Mouse (Mus musculus) neural tube, embryonic 11.5 days (tissue): ENCODE measurements around the gene Nck1. TPM values are rescaled to one million over a fixed set of nuclear protein-coding genes. Genes with fewer than 3 reads are reported as not detected.

Experiments
- ATAC-seq: fragments of 200-750 bp; cut with Nextera tagmentation; 2 replicates; pipeline ENCODE4 v1.8.0; 2017; ENCODE audit warnings: moderate number of reproducible peaks, mild to moderate bottlenecking, moderate TSS enrichment, moderate library complexity; ENCODE audit not compliant: insufficient read depth, low FRiP score, low TSS enrichment
- DNase-seq: peaks from one replicate; pipeline ENCODE4 v3.0.0-alpha.2; 2015; ENCODE audit warnings: low spot score
- H3K27ac ChIP-seq: fragments of 300-500 bp; sonication (generic); 2 replicates; pipeline ENCODE4 v1.5.1; 2014; ENCODE audit warnings: low read depth, mild to moderate bottlenecking, low read length
- H3K27me3 ChIP-seq: fragments of 300-500 bp; sonication (generic); 2 replicates; pipeline ENCODE4 v1.6.1; 2014; ENCODE audit warnings: mild to moderate bottlenecking, low read length, mixed read lengths; ENCODE audit not compliant: control insufficient read depth, insufficient read depth
- H3K36me3 ChIP-seq: fragments of 300-500 bp; sonication (generic); 2 replicates; pipeline ENCODE4 v1.6.1; 2014; ENCODE audit warnings: mild to moderate bottlenecking, low read length, moderate library complexity, mixed read lengths; ENCODE audit not compliant: control insufficient read depth, insufficient read depth
- H3K4me1 ChIP-seq: fragments of 300-500 bp; sonication (generic); 2 replicates; pipeline ENCODE4 v1.6.1; 2014; ENCODE audit warnings: low read length, mixed read lengths; ENCODE audit not compliant: control insufficient read depth, insufficient read depth
- H3K4me2 ChIP-seq: fragments of 300-500 bp; sonication (generic); 2 replicates; pipeline ENCODE4 v1.6.1; 2014; ENCODE audit warnings: low read depth, mild to moderate bottlenecking, moderate library complexity
- H3K4me3 ChIP-seq: fragments of 300-500 bp; sonication (generic); 2 replicates; pipeline ENCODE4 v1.5.1; 2014; ENCODE audit warnings: low read depth, low read length
- H3K9ac ChIP-seq: fragments of 300-500 bp; sonication (generic); 2 replicates; pipeline ENCODE4 v1.6.1; 2014; ENCODE audit warnings: mild to moderate bottlenecking, low read length
- H3K9me3 ChIP-seq: fragments of 300-500 bp; sonication (generic); 2 replicates; pipeline ENCODE4 v1.6.1; 2016; ENCODE audit warnings: low read length; ENCODE audit not compliant: control insufficient read depth
- WGBS: fragments of 180-500 bp; shearing (Covaris S2); extraction: QIAGEN DNeasy Blood & Tissue Kit; methylation state at CpG from one replicate; pipeline ENCODE4 v1.1.7; 2014; 5-methylcytosine and 5-hydroxymethylcytosine counted together
- polyA plus RNA-seq: library from polyadenylated mRNA; unstranded; fragments of >200 nt; fragmentation: Nextera tagmentation; extraction: Ambion mirVana; gene quantifications from 2 replicates; pipeline ENCODE4 v1.2.1, GENCODE M21; 2014

The Nck1 gene
- polyA plus RNA-seq, 1 experiment from 2014 or later = 75.9 TPM

DNA sequence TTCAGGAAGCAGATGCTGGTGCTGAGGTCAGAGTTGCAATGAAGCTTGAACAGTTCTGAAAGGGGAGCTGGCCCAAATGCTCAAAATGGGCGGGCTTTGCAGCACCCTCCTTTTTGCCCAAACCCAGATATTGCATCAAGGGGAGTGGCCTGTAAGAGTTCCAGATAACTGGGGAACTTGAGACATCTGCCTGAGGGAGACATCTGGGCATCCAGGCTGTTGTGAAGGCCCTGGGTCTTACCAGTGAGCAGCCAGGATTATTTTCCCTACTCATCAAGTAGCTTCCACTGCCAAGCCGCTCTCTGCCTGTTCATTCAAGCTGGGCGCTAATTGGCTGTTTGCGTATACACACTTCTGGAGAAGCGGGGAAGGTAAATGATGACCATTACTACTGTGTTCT is 59.5 kb downstream of the Nck1 start, which contains the start of gene Il20rb:
Gene Il20rb (minus strand): TSS at position 358 of the 400 bp plus-strand sequence.
- Histone ChIP-seq H3K36me3 (no peaks in the 10 kb centered on the region; the same call in 1 of the 2 replicates), H3K4me1 (no peaks in the 10 kb centered on the region), H3K27ac (no peak within 1 kb of the TSS), H3K27me3 (no peaks in the 10 kb centered on the region), H3K9me3 (no peaks in the 10 kb centered on the region), H3K4me3 (no peak within 1 kb of the TSS), H3K4me2 (no peak within 1 kb of the TSS), H3K9ac (no peak within 1 kb of the TSS)
- ATAC-seq (no peak), DNase-seq (no peak)
- 88% methylated on average over 5 of the region's 5 CpGs for WGBS

DNA sequence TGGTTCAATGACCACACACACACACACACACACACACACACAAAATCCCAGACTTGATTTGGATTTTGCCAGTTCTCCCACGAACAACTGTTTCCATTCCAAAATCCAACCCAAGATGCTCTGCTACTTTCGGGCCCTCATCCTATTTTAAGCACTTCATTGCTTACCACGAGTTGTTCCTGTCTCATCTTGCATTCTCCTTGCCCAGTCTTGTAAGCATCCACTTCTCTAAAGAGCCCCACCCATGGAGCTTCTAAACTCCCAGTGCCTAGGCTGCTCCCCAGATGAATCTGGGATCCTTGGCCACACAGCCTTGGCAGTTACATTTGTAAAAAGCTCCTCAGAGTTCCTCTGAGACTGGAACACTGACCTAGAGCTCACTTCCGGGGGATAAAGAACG is 62.6 kb downstream of the Nck1 start:
- DNase-seq (no peak), ATAC-seq (no peak)
- Histone ChIP-seq H3K4me3 (no peak overlapping the region), H3K9me3 (no peaks in the 10 kb centered on the region), H3K4me2 (no peak overlapping the region), H3K27ac (no peak overlapping the region), H3K27me3 (no peaks in the 10 kb centered on the region), H3K36me3 (no peaks in the 10 kb centered on the region; the same call in 1 of the 2 replicates), H3K9ac (no peak overlapping the region), H3K4me1 (no peaks in the 10 kb centered on the region)
- 93% methylated on average over 5 of the region's 5 CpGs for WGBS

DNA sequence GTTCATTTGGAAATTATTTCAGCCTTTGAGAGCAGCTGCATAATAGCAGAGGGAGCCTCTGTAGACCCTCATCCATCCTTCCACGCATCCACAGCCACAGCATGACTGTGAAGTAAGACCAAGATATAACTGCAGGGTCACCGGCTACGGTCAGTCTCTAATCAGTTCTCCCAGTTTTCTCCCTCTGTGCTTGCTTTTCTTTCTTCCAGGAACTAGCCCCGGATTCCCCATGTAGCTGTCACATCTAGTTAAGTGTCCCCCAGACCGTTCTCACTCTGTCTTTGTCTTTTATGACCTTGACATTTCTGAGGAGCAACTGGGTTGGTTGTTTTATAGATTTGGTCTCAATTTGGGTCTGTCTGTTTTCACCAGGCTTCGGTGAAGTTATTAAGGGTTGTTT is 64.3 kb downstream of the Nck1 start:
- ATAC-seq (no peak), DNase-seq (no peak)
- Histone ChIP-seq H3K9me3 (no peaks in the 10 kb centered on the region), H3K27me3 (no peaks in the 10 kb centered on the region), H3K4me3 (no peak overlapping the region), H3K4me1 (no peaks in the 10 kb centered on the region), H3K4me2 (no peak overlapping the region), H3K27ac (no peak overlapping the region), H3K9ac (no peak overlapping the region), H3K36me3 (no peaks in the 10 kb centered on the region; the same call in 1 of the 2 replicates)
- 72% methylated on average over 6 of the region's 6 CpGs for WGBS

GRCm38 (mm10) chr9:100474056-100474455 is 71.9 kb downstream of the Nck1 start:
- Histone ChIP-seq H3K27me3 (no peaks in the 10 kb centered on the region), H3K9me3 (no peaks in the 10 kb centered on the region), H3K4me2 (no peak overlapping the region), H3K4me3 (no peak overlapping the region), H3K27ac (no peak overlapping the region), H3K4me1 (no peaks in the 10 kb centered on the region), H3K9ac (no peak overlapping the region), H3K36me3 (no peaks in the 10 kb centered on the region)
- ATAC-seq (no peak), DNase-seq (no peak)
- 94% methylated on average over 1 of the region's 1 CpGs for WGBS

- Histone ChIP-seq H3K9ac (no peak overlapping the region), H3K27ac (no peak overlapping the region), H3K9me3 (no peaks in the 10 kb centered on the region), H3K36me3 (no peaks in the 10 kb centered on the region), H3K27me3 (no peaks in the 10 kb centered on the region), H3K4me2 (no peak overlapping the region), H3K4me1 (no peaks in the 10 kb centered on the region), H3K4me3 (no peak overlapping the region)
- 85% methylated on average over 6 of the region's 6 CpGs for WGBS
- DNase-seq (no peak), ATAC-seq (no peak)
These were observed 72.6 kb downstream of the Nck1 start for GRCm38 (mm10) chr9:100473361-100473760.

GRCm38 (mm10) chr9:100472931-100473330 is 73.0 kb downstream of the Nck1 start:
- ATAC-seq (no peak), DNase-seq (no peak)
- Histone ChIP-seq H3K4me2 (no peak overlapping the region), H3K27me3 (no peaks in the 10 kb centered on the region), H3K27ac (no peak overlapping the region), H3K36me3 (no peaks in the 10 kb centered on the region), H3K4me3 (no peak overlapping the region), H3K9ac (no peak overlapping the region), H3K4me1 (no peaks in the 10 kb centered on the region), H3K9me3 (no peaks in the 10 kb centered on the region)
- 93% methylated on average over 8 of the region's 8 CpGs for WGBS

DNA sequence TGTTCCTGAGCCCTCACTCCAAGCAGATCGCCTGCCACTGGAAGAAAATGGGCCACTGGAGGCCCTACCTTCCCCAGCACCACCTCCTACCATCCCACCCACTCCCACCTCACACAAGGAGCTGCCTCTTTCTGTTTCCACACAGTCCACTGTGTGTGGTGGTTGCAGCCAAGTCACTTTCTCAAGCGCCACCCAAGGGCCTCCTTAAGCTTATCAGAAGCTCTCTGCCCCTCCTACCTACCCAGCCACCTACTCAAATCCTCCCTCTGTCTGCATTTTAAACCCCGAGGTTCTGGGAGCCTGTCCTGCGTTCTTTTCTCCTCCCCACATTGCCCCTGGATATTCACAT is 74.4 kb downstream of the Nck1 start:
- Histone ChIP-seq H3K36me3 (no peaks in the 10 kb centered on the region), H3K4me1 (no peaks in the 10 kb centered on the region), H3K4me2 (no peak overlapping the region), H3K9me3 (no peaks in the 10 kb centered on the region), H3K9ac (no peak overlapping the region), H3K27me3 (no peaks in the 10 kb centered on the region), H3K27ac (no peak overlapping the region), H3K4me3 (no peak overlapping the region)
- ATAC-seq (no peak), DNase-seq (no peak)
- WGBS = 81% methylated on average over 4 of the region's 4 CpGs

GRCm38 (mm10) chr9:100470936-100471604 is 74.9 kb downstream of the Nck1 start:
- Histone ChIP-seq H3K4me3 (no peak overlapping the region), H3K4me2 (no peak overlapping the region), H3K9ac (no peak overlapping the region), H3K9me3 (no peaks in the 10 kb centered on the region), H3K27ac (no peak overlapping the region), H3K36me3 (no peaks in the 10 kb centered on the region), H3K4me1 (no peaks in the 10 kb centered on the region), H3K27me3 (no peaks in the 10 kb centered on the region)
- DNase-seq = no peak
- WGBS = 67% methylated on average over 8 of the region's 8 CpGs
- ATAC-seq = no peak

DNA sequence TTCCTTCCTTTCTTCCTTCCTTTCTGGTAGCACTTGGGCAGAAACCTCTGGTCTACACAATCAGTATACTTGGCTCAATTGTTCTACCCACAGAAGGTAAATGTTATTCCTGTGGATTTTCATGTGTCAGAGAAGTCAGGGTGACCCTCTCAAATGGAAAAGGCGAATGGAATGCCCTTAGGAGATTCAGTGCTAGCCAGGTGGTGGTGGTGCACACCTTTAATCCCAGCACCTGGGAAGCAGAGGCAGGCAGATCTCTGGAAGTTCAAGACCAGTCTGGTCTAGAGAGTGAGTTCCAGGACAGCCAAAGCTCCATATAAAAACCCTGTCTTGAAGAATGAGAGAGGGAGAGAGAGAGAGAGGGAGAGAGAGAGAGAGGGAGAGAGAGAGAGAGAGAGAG is 75.7 kb downstream of the Nck1 start:
- Histone ChIP-seq H3K9me3 (no peaks in the 10 kb centered on the region), H3K4me2 (no peak overlapping the region), H3K27me3 (no peaks in the 10 kb centered on the region), H3K9ac (no peak overlapping the region), H3K36me3 (no peaks in the 10 kb centered on the region), H3K4me3 (no peak overlapping the region), H3K27ac (no peak overlapping the region), H3K4me1 (no peaks in the 10 kb centered on the region)
- 77% methylated on average over 1 of the region's 1 CpGs for WGBS
- DNase-seq (no peak), ATAC-seq (no peak)
